Mouse (Mus musculus) v-Abl transformed pro-B cells (cell line): ENCODE data around the gene Gm6408.
"Not testable (repeated sequence)": the region's sequence is repeated elsewhere in the genome, so short reads cannot be mapped to it uniquely, and the experiment has no call there.

Source experiments
- in situ Hi-C, 2 experiments: fragments of 400-800 bp; cut with MboI; formaldehyde crosslinking; loops; one replicate each; pipeline ENCODE4 v1.15.1; 2025; ENCODE audit not compliant: unreplicated experiment in 2 of 2

Gene Gm6408

GRCm38 (mm10) chr5:146525501-146525900 lies 43.7 kb downstream of the Gm6408 start, which contains the start of gene Gm3404:
Gene Gm3404 (plus strand): TSS chr5:146525801.
- in situ Hi-C loops, result not testable (repeated sequence)
